Mouse (Mus musculus) midbrain, embryonic 12.5 days (tissue): Measurements from ENCODE around the gene Nr0b1. TPM values are rescaled to one million over a fixed set of nuclear protein-coding genes. Genes with fewer than 3 reads are reported as not detected.

Source experiments
- ATAC-seq: fragments of 200-750 bp; cut with Nextera tagmentation; 2 replicates; pipeline ENCODE4 v1.8.0; 2017; ENCODE audit warnings: low read depth, moderate TSS enrichment, moderate library complexity; ENCODE audit not compliant: low FRiP score
- H3K27ac ChIP-seq: fragments of 300-500 bp; sonication (generic); replicated peaks from 2 replicates; pipeline ENCODE4 v1.5.1; 2016; ENCODE audit warnings: mild to moderate bottlenecking
- H3K27me3 ChIP-seq: fragments of 300-500 bp; sonication (generic); 2 replicates; pipeline ENCODE4 v1.6.1; 2016; ENCODE audit warnings: mild to moderate bottlenecking
- H3K36me3 ChIP-seq: fragments of 300-500 bp; sonication (generic); 2 replicates; pipeline ENCODE4 v1.6.1; 2016
- H3K4me1 ChIP-seq: fragments of 300-500 bp; sonication (generic); 2 replicates; pipeline ENCODE4 v1.6.1; 2016
- H3K4me2 ChIP-seq: fragments of 300-500 bp; sonication (generic); replicated peaks from 2 replicates; pipeline ENCODE4 v1.6.1; 2016; ENCODE audit warnings: mild to moderate bottlenecking, moderate library complexity
- H3K4me3 ChIP-seq: fragments of 300-500 bp; sonication (generic); 2 replicates; pipeline ENCODE4 v1.5.1; 2016; ENCODE audit warnings: mild to moderate bottlenecking
- H3K9ac ChIP-seq: fragments of 300-500 bp; sonication (generic); replicated peaks from 2 replicates; pipeline ENCODE4 v1.6.1; 2016; ENCODE audit warnings: mild to moderate bottlenecking, moderate library complexity
- H3K9me3 ChIP-seq: fragments of 300-500 bp; sonication (generic); 2 replicates; pipeline ENCODE4 v1.6.1; 2016; ENCODE audit warnings: mild to moderate bottlenecking
- WGBS: fragments of 180-500 bp; shearing (Covaris S2); methylation state at CpG from one replicate; pipeline ENCODE4 v1.1.7; 2016; 5-methylcytosine and 5-hydroxymethylcytosine counted together
- polyA plus RNA-seq: library from polyadenylated mRNA; unstranded; fragments of >200 nt; fragmentation: Nextera tagmentation; extraction: Ambion mirVana; gene quantifications from 2 replicates; pipeline ENCODE4 v1.2.1, GENCODE M21; 2016

The Nr0b1 gene
- polyA plus RNA-seq: 0.19 and 0.79 TPM in 2 replicates

- no peaks in the 10 kb centered on the region for H3K9me3 ChIP-seq
- H3K4me2 ChIP-seq: peak within 1 kb of the TSS; percentile 75
- H3K36me3 ChIP-seq: no peaks in the 10 kb centered on the region
- peak; percentile 78 for ATAC-seq
- H3K9ac ChIP-seq: peak within 1 kb of the TSS; percentile 31; the same call in 1 of the 2 replicates
- 28% methylated on average over 53 of the region's 53 CpGs for WGBS
- H3K27ac ChIP-seq: no peak within 1 kb of the TSS
- H3K27me3 ChIP-seq: peaks cover 24% of the 10 kb centered on the region
- H3K4me1 ChIP-seq: no peaks in the 10 kb centered on the region
- peak within 1 kb of the TSS; percentile 46 for H3K4me3 ChIP-seq
These were observed at the start of gene Nr0b1 for GRCm38 (mm10) chrX:86191614-86192419. Nr0b1 (plus strand) TSS chrX:86191764.

DNA sequence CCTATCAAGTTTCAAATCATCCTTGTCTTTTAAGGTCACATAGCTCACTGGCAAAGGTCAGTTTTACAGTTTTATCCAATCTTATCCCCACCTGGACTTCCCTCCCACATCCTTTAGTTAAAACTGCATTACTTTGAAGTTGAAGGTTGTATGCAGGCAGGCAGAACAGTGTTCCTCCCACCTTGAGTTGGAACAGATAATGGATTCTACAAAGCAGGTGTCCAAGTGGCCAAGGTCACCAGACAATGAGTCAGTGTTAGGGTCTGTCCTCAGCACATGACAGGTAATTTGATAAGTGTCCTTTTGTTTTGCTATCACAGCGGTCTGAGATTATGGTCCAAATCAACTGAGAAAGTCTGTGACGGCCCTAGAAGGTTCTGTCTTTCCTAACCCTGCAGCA lies 4.3 kb upstream of the Nr0b1 start:
- Histone ChIP-seq H3K9ac (no peak overlapping the region), H3K27ac (no peak overlapping the region), H3K4me3 (no peak overlapping the region), H3K27me3 (peaks cover 15% of the 10 kb centered on the region), H3K36me3 (no peaks in the 10 kb centered on the region), H3K4me2 (no peak overlapping the region), H3K9me3 (no peaks in the 10 kb centered on the region), H3K4me1 (no peaks in the 10 kb centered on the region)
- ATAC-seq: no peak
- WGBS: 78% methylated on average over 2 of the region's 2 CpGs

- H3K27ac ChIP-seq: no peak overlapping the region
- peak; percentile 75 for ATAC-seq
- H3K9ac ChIP-seq: no peak overlapping the region
- H3K4me2 ChIP-seq: peak overlapping the region; percentile 75
- WGBS: 27% methylated on average over 25 of the region's 25 CpGs
- peak overlapping the region; percentile 46 for H3K4me3 ChIP-seq
- no peaks in the 10 kb centered on the region for H3K9me3 ChIP-seq
- H3K4me1 ChIP-seq: no peaks in the 10 kb centered on the region
- H3K36me3 ChIP-seq: no peaks in the 10 kb centered on the region
- H3K27me3 ChIP-seq: peaks cover 24% of the 10 kb centered on the region
These were observed 943 bp downstream of the Nr0b1 start for GRCm38 (mm10) chrX:86192420-86192994.

DNA sequence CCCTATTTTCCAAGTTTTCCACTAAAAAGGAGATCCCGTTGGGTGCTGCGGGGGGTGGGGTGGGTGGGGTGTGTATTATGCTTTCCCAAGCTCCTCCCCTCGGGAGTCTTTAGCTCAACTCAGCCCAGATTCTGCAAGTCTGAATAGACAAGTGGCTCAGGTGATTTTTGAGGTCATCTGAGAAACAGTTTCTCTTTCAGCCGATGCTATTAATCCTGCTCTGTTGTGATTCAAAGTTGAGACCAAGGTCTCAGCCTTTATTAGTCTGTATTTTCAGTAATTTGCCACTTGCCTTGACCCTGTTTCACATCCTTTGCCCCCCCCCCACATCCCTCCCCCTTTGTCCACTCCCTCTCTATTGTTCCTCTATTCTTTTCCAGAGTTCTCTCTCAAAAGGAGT lies 1.8 kb downstream of the Nr0b1 start:
- Histone ChIP-seq H3K9ac (no peak overlapping the region), H3K36me3 (no peaks in the 10 kb centered on the region), H3K9me3 (no peaks in the 10 kb centered on the region), H3K4me3 (no peak overlapping the region), H3K4me2 (no peak overlapping the region), H3K27me3 (peaks cover 24% of the 10 kb centered on the region), H3K4me1 (no peaks in the 10 kb centered on the region), H3K27ac (no peak overlapping the region)
- ATAC-seq: no peak
- WGBS: 51% methylated on average over 4 of the region's 4 CpGs

DNA sequence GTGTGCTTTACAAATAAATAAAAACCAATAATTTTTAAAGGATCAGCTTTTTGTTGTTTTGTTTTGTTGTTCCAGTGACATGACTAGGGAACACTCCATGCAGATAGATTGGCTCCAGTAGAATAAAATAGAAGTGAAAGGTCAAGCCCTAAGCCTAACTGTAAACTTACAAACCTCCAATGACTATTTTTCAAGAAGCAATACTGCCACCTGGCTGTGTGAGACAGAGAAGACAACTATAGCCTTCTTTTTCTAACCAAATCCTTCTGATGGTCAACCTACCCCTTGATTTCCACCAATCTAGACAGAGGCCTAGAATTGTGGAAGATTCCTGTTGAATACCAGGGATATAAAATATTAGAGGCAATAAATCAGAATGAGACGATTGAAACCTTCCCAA lies 45.7 kb downstream of the Nr0b1 start:
- 40% methylated on average over 1 of the region's 1 CpGs for WGBS
- H3K4me1 ChIP-seq: no peaks in the 10 kb centered on the region
- no peak for ATAC-seq

More for the DNA sequence above, 45.7 kb downstream of the Nr0b1 start:
- Histone ChIP-seq H3K36me3 (no peaks in the 10 kb centered on the region), H3K4me2 (no peak overlapping the region), H3K27me3 (no peaks in the 10 kb centered on the region), H3K9me3 (no peaks in the 10 kb centered on the region), H3K27ac (no peak overlapping the region), H3K4me3 (no peak overlapping the region), H3K9ac (no peak overlapping the region)

Other genes with a start within 250 kb of the Nr0b1 start
- gene Samt3, start 147.6 kb upstream of the Nr0b1 start, polyA plus RNA-seq: not detected in 2 replicates
- not detected in 2 replicates for gene Mageb4, start 113.3 kb downstream of the Nr0b1 start, polyA plus RNA-seq